Mouse (Mus musculus) cortical plate, adult 2 months (tissue): ENCODE results near the gene Cenpu.

Experiments
- CTCF ChIP-seq: fragments of 200-500 bp; IDR thresholded peaks from 2 replicates; pipeline ENCODE4 v1.5.1; 2011; ENCODE audit warnings: mild to moderate bottlenecking, control low read depth, low read length; ENCODE audit not compliant: insufficient read depth; ENCODE audit errors: extremely low read depth
- POLR2A ChIP-seq: fragments of 200-500 bp; IDR thresholded peaks from 2 replicates; pipeline ENCODE4 v1.6.1; 2011; ENCODE audit warnings: mild to moderate bottlenecking, low read length, control low read depth; ENCODE audit not compliant: insufficient read depth; ENCODE audit errors: extremely low read depth

GRCm38 (mm10) chr8:46546431-46547176, 5.2 kb upstream of the Cenpu start:
- TF ChIP-seq POLR2A (no peak), CTCF (no peak)
